Mouse (Mus musculus): ENCODE measurements around the gene Tas2r118. TPM values are rescaled to one million over a fixed set of nuclear protein-coding genes. Genes with fewer than 3 reads are reported as not detected.

Gene Tas2r118
- not detected in 2 replicates for polyA plus RNA-seq (2012; rRNA removed)

DNA sequence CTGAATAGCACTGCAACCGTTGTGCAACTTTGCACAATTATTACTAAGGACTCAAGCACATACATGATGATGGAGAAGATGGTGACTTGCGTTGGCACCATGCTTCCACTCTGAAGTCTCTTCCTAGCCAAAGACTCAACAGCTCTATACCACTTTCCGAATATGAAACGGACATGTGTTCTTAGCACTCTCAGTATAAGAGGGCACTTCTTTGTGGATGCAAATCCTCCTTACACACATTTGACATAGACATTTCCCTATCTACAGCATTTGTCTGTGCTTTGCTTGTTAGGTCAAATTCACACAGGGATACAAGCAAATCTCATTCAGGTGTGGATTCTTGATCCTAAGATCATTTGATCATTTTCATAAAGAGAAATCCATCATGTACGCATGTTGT lies at the start of gene Tas2r118:
Gene Tas2r118, minus strand, starts transcription at position 101 of the 400 bp plus-strand sequence.

Other genes starting within 250 kb of the Tas2r118 start
- 0.16 and 0.24 TPM in 2 replicates for gene Cadps2, start 130.6 kb downstream of the Tas2r118 start, polyA plus RNA-seq (2012; rRNA removed)
- not detected in 2 replicates for gene Slc13a1, start 198.0 kb upstream of the Tas2r118 start, polyA plus RNA-seq (2012; rRNA removed)